Mouse (Mus musculus) liver, embryonic 14 days (tissue): ENCODE results near the gene Rab35. TPM values are rescaled to one million over a fixed set of nuclear protein-coding genes. Genes with fewer than 3 reads are reported as not detected.

ENCODE experiments used
- polyA plus RNA-seq: library from polyadenylated mRNA; depleted of rRNA; stranded (reverse); fragments of >200 nt; gene quantifications from 2 replicates; pipeline ENCODE4 v1.2.3, GENCODE M21; 2012; rRNA removed

Rab35 gene
- 26.2 and 30.8 TPM in 2 replicates for polyA plus RNA-seq

GRCm38 (mm10) chr5:115631505-115632357 is at the start of gene Rab35:
Gene Rab35, plus strand, starts transcription at chr5:115631908.

Other genes starting within 250 kb of the Rab35 start
- gene Msi1, start 202.3 kb upstream of the Rab35 start, polyA plus RNA-seq, result 0.84 and 0.89 TPM in 2 replicates
- not detected in 2 replicates for gene Pla2g1b, start 165.6 kb upstream of the Rab35 start, polyA plus RNA-seq
- 8.1 and 8.3 TPM in 2 replicates for gene Sirt4, start 147.2 kb upstream of the Rab35 start, polyA plus RNA-seq
- gene Pxn, start 125.2 kb upstream of the Rab35 start, polyA plus RNA-seq, result 12.3 and 13.3 TPM in 2 replicates
- 2,092 and 2,268 TPM in 2 replicates for gene Rplp0, start 72.4 kb upstream of the Rab35 start, polyA plus RNA-seq
- 9.7 and 11.0 TPM in 2 replicates for gene Gcn1l1, start 66.7 kb upstream of the Rab35 start, polyA plus RNA-seq
- 1.7 and 1.8 TPM in 2 replicates for gene Bicdl1, start 99.7 kb downstream of the Rab35 start, polyA plus RNA-seq
- 18.4 and 22.5 TPM in 2 replicates for gene Cit, start 213.4 kb downstream of the Rab35 start, polyA plus RNA-seq